Mouse (Mus musculus) embryo, embryonic 11.5 days (tissue): ENCODE measurements around the gene Retnlb.
"Not testable (repeated sequence)": the region's sequence is repeated elsewhere in the genome, so short reads cannot be mapped to it uniquely, and the experiment has no call there.

Experiments used
- DNase-seq: peaks from one replicate; pipeline ENCODE4 v3.0.0-alpha.2; 2012; ENCODE audit warnings: low read depth, low spot score

Gene Retnlb

GRCm38 (mm10) chr16:48816695-48817094 is at the start of gene Retnlb:
Retnlb (plus strand) TSS chr16:48816856.
- DNase-seq = no peak

- no peak for DNase-seq
These were observed 47.5 kb upstream of the Retnlb start for GRCm38 (mm10) chr16:48769183-48769582.

GRCm38 (mm10) chr16:48771971-48772445 is 44.6 kb upstream of the Retnlb start, which contains the start of gene Trat1:
Trat1 (minus strand) TSS chr16:48772021.
- DNase-seq = no peak

GRCm38 (mm10) chr16:48777254-48777653 is 39.4 kb upstream of the Retnlb start:
- no peak for DNase-seq

GRCm38 (mm10) chr16:48786258-48786657 is 30.4 kb upstream of the Retnlb start:
- DNase-seq = no peak

GRCm38 (mm10) chr16:48788704-48789185 is 27.9 kb upstream of the Retnlb start:
- no peak for DNase-seq

- no peak for DNase-seq
These were observed 18.4 kb upstream of the Retnlb start for GRCm38 (mm10) chr16:48798285-48798684.

GRCm38 (mm10) chr16:48799470-48799869 is 17.2 kb upstream of the Retnlb start:
- no peak for DNase-seq

- DNase-seq = no peak
These were observed 15.8 kb upstream of the Retnlb start for GRCm38 (mm10) chr16:48800906-48801305.

GRCm38 (mm10) chr16:48805412-48805811 is 11.2 kb upstream of the Retnlb start:
- DNase-seq = no peak

GRCm38 (mm10) chr16:48806521-48806920 is 10.1 kb upstream of the Retnlb start:
- no peak for DNase-seq

- DNase-seq = no peak
These were observed 7.3 kb upstream of the Retnlb start for GRCm38 (mm10) chr16:48809374-48809773.

GRCm38 (mm10) chr16:48811881-48812436 is 4.7 kb upstream of the Retnlb start:
- DNase-seq = no peak

GRCm38 (mm10) chr16:48818524-48818923 is 1.9 kb downstream of the Retnlb start:
- no peak for DNase-seq

- DNase-seq = no peak
These were observed 9.8 kb downstream of the Retnlb start for GRCm38 (mm10) chr16:48826474-48826873.

- no peak for DNase-seq
These were observed 11.0 kb downstream of the Retnlb start for GRCm38 (mm10) chr16:48827625-48828024.

- no peak for DNase-seq
These were observed 12.4 kb downstream of the Retnlb start for GRCm38 (mm10) chr16:48829060-48829459.

GRCm38 (mm10) chr16:48832055-48832454 is 15.4 kb downstream of the Retnlb start:
- no peak for DNase-seq

GRCm38 (mm10) chr16:48833626-48834025 is 17.0 kb downstream of the Retnlb start:
- not testable (repeated sequence) for DNase-seq

- DNase-seq = no peak
These were observed 25.6 kb downstream of the Retnlb start, which contains the start of gene Retnla for GRCm38 (mm10) chr16:48842266-48842665. Retnla (plus strand) TSS chr16:48842551.

GRCm38 (mm10) chr16:48843671-48844386 is 27.2 kb downstream of the Retnlb start:
- no peak for DNase-seq

- not testable (repeated sequence) for DNase-seq
These were observed 48.3 kb downstream of the Retnlb start for GRCm38 (mm10) chr16:48865004-48865403.

GRCm38 (mm10) chr16:48867690-48868089 is 51.0 kb downstream of the Retnlb start:
- DNase-seq = no peak
